In genomic region chr8:71527162-71527870, GRCm38 (mm10) we compare ENCODE assay signal across 15 mouse cellular contexts. TPM values are rescaled to one million over a fixed set of nuclear protein-coding genes. Genes with fewer than 3 reads are reported as not detected.
A peak's percentile ranks its signal among the peaks of the same experiment; 100 is the strongest.
DNase-seq lines count a peak whose midpoint lies in the region; ATAC-seq and TF ChIP-seq lines count a peak whose summit lies in the region.
"Had no signal": no experiment of that assay in that cellular context is flagged by ENCODE, and none has a peak within 500 bp of the region (broad histone marks: within the 10 kb centered on the region; RNA-seq: fewer than 3 reads in every experiment).

No protein-coding gene starts in this region.

- H3K4me2 ChIP-seq in lung, embryonic 14.5 days, result no peak overlapping the region
- peak overlapping the region; percentile 31 for H3K4me2 ChIP-seq in heart, embryonic 12.5 days
- H3K4me2 ChIP-seq: midbrain, embryonic 12.5 days had no signal

- H3K36me3 ChIP-seq in lung, embryonic 14.5 days (ENCODE audit: insufficient read depth), result no peaks in the 10 kb centered on the region
- no peaks in the 10 kb centered on the region for H3K36me3 ChIP-seq in heart, embryonic 12.5 days
- H3K36me3 ChIP-seq in macrophage (ENCODE audit: inconsistent target), result no peaks in the 10 kb centered on the region
- H3K36me3 ChIP-seq: midbrain, embryonic 12.5 days had no signal

- H3K27me3 ChIP-seq in lung, embryonic 14.5 days (ENCODE audit: insufficient read depth, low read length), result peaks cover 15% of the 10 kb centered on the region
- peaks cover 18% of the 10 kb centered on the region for H3K27me3 ChIP-seq in heart, embryonic 12.5 days (replicated peaks)

- H3K9ac ChIP-seq in lung, embryonic 14.5 days, result no peak overlapping the region
- H3K9ac ChIP-seq in heart, embryonic 12.5 days, result peak overlapping the region; percentile 48
- H3K9ac ChIP-seq: midbrain, embryonic 12.5 days had no signal

- H3K27ac ChIP-seq in gastrocnemius, adult 2 months, result peak overlapping the region; percentile 83
- peak overlapping the region; percentile 25 for H3K27ac ChIP-seq in lung, embryonic 14.5 days (ENCODE audit: low read depth)
- H3K27ac ChIP-seq in heart, embryonic 12.5 days (ENCODE audit: poor library complexity, severe bottlenecking), result peak overlapping the region; percentile 86
- peak overlapping the region; percentile 94 for H3K27ac ChIP-seq in macrophage
- H3K27ac ChIP-seq: midbrain, embryonic 12.5 days had no signal

- H3K9me3 ChIP-seq in lung, embryonic 14.5 days (ENCODE audit: low read depth, low read length), result no peaks in the 10 kb centered on the region
- no peaks in the 10 kb centered on the region for H3K9me3 ChIP-seq in heart, embryonic 12.5 days (replicated peaks)
- H3K9me3 ChIP-seq: midbrain, embryonic 12.5 days had no signal

- no peak for TF ChIP-seq CTCF in gastrocnemius, adult 2 months (IDR thresholded peaks at IDR 0.05)
- TF ChIP-seq CTCF in lung, embryonic 14.5 days (IDR thresholded peaks at IDR 0.05; ENCODE audit: low read depth), result no peak
- TF ChIP-seq CTCF in lung, adult 2 months (IDR thresholded peaks at IDR 0.05; ENCODE audit: insufficient read depth, low read length), result no peak

- no peak for ATAC-seq in lung, embryonic 14.5 days (ENCODE audit: insufficient read depth)
- no peak for ATAC-seq in heart, embryonic 12.5 days (ENCODE audit: insufficient number of reproducible peaks, low FRiP score)

- intact Hi-C loops in gastrocnemius, adult 2 months (cut with DNase I), result no loop called here
- intact Hi-C loops in gastrocnemius, postnatal 14 days (cut with DNase I; ENCODE audit: low total_unique reads), result no loop called here

- peaks cover 5% of the 10 kb centered on the region; the same call in 1 of the 2 replicates for H3K4me1 ChIP-seq in lung, embryonic 14.5 days (ENCODE audit: insufficient read depth)
- peaks cover 8% of the 10 kb centered on the region for H3K4me1 ChIP-seq in lung, adult 2 months (ENCODE audit: control insufficient read depth, insufficient read depth, low read length)
- H3K4me1 ChIP-seq in heart, embryonic 12.5 days (replicated peaks), result peaks cover 40% of the 10 kb centered on the region

- no peak for TF ChIP-seq POLR2A in lung, adult 2 months (IDR thresholded peaks at IDR 0.05; ENCODE audit: borderline replicate concordance, extremely low read depth, low read depth, low read length)

- no peak overlapping the region for H3K4me3 ChIP-seq in gastrocnemius, adult 2 months
- H3K4me3 ChIP-seq in lung, embryonic 14.5 days (ENCODE audit: low read depth, low read length), result no peak overlapping the region
- no peak overlapping the region for H3K4me3 ChIP-seq in lung, adult 2 months (replicated peaks; ENCODE audit: extremely low read depth, low read depth, low read length)
- H3K4me3 ChIP-seq in heart, embryonic 12.5 days, result no peak overlapping the region
- no peak overlapping the region for H3K4me3 ChIP-seq in macrophage (ENCODE audit: inconsistent target)
- H3K4me3 ChIP-seq: midbrain, embryonic 12.5 days had no signal

- no peaks in the 10 kb centered on the region for H3K79me2 ChIP-seq in macrophage (ENCODE audit: inconsistent target)

- DNase-seq in gastrocnemius, adult 2 months, result no peak
- no peak for DNase-seq in gastrocnemius, postnatal 14 days
- no peak for DNase-seq in lung, embryonic 14.5 days
- no peak for DNase-seq in lung, adult 2 months
- no peak for DNase-seq in natural killer cell, adult 2 months (ENCODE audit: low spot score in 2 of 2)
- DNase-seq in embryo, embryonic 10 days (ENCODE audit: low spot score), result no peak
- DNase-seq: adrenal gland, postnatal 14 days; B cell, adult 2 months; cerebellum, adult 18-20 months; thymus, postnatal 36 days had no signal

- 50% methylated on average over 3 of the region's 3 CpGs for WGBS in lung, embryonic 14.5 days
- 57% methylated on average over 3 of the region's 3 CpGs for WGBS in lung, adult 2 months
- WGBS in heart, embryonic 12.5 days, result 40% methylated on average over 3 of the region's 3 CpGs
- WGBS in macrophage (ENCODE audit: missing documents), result 69% methylated on average over 3 of the region's 3 CpGs

RNA-seq across cellular contexts. Expression of gene Ccdc194, which starts 1.8 kb away (rescaled TPM):
- not detected for total RNA-seq in gastrocnemius, adult 2 months (2021)
- total RNA-seq in gastrocnemius, postnatal 14 days (2021), result under 1 TPM in 1 of 2 experiments, not detected in 1; 0.33 TPM
- 1.0 TPM in 2 replicates for polyA plus RNA-seq in lung, embryonic 14.5 days (2014; fragmentation: Nextera tagmentation; extraction: Ambion mirVana)
- 0.42 and 0.49 TPM in 2 replicates for polyA plus RNA-seq in lung, adult 2 months (2012; rRNA removed)
- polyA plus RNA-seq in heart, embryonic 12.5 days (2016; fragmentation: Nextera tagmentation; extraction: Ambion mirVana), result 0.83 and 1.4 TPM in 2 replicates
- total RNA-seq in macrophage (2018; cell fraction: chromatin; rRNA removed), result 1 to 10 TPM in 13 of 26 experiments, under 1 TPM in 5, not detected in 8; 0.25 to 9.9 (median 5.7) TPM
- under 1 TPM in 14 of 26 experiments, not detected in 12; 0.05 to 0.75 (median 0.41) TPM for total RNA-seq in macrophage (2018; cell fraction: cytosol; rRNA removed)
- total RNA-seq in macrophage (2018; cell fraction: nucleus; rRNA removed), result 1 to 10 TPM in 14 of 26 experiments, under 1 TPM in 5, not detected in 7; 0.36 to 6.2 (median 3.3) TPM
- polyA plus RNA-seq in macrophage (2018), result 0.12 to 0.17 TPM in 2 of 3 replicates, not detected in the other
- total RNA-seq: adrenal gland, postnatal 14 days; left cerebral cortex, postnatal 25 days; neutrophil, adult 5-6 weeks had no signal

RNA-seq across cellular contexts. Expression of gene Bst2, which starts 9.9 kb away (rescaled TPM):
- total RNA-seq in gastrocnemius, adult 2 months (2021), result 1 to 10 TPM; 4.3 to 8.3 TPM
- 1 to 10 TPM; 8.6 to 9.3 TPM for total RNA-seq in gastrocnemius, postnatal 14 days (2021)
- polyA plus RNA-seq in lung, embryonic 14.5 days (2014; fragmentation: Nextera tagmentation; extraction: Ambion mirVana), result 15.0 and 16.6 TPM in 2 replicates
- 437 and 505 TPM in 2 replicates for polyA plus RNA-seq in lung, adult 2 months (2012; rRNA removed)
- polyA plus RNA-seq in heart, embryonic 12.5 days (2016; fragmentation: Nextera tagmentation; extraction: Ambion mirVana), result 25.6 and 28.8 TPM in 2 replicates
- 100 to 1,000 TPM in 14 of 26 experiments, 10 to 100 TPM in 12; 16.8 to 259 (median 148) TPM for total RNA-seq in macrophage (2018; cell fraction: chromatin; rRNA removed)
- 1,000 to 10,000 TPM in 13 of 26 experiments, 100 to 1,000 TPM in 13; 388 to 2,554 (median 1,070) TPM for total RNA-seq in macrophage (2018; cell fraction: cytosol; rRNA removed)
- total RNA-seq in macrophage (2018; cell fraction: nucleus; rRNA removed), result 1,000 to 10,000 TPM in 8 of 26 experiments, 100 to 1,000 TPM in 17, 10 to 100 TPM in 1; 94.8 to 1,428 (median 310) TPM
- polyA plus RNA-seq in macrophage (2018), result 155 to 1,074 TPM (median 938 TPM) in 3 replicates

RNA-seq across cellular contexts. Expression of gene Mvb12a, which starts 15.4 kb away (rescaled TPM):
- 10 to 100 TPM; 21.5 to 27.7 TPM for total RNA-seq in gastrocnemius, adult 2 months (2021)
- 10 to 100 TPM; 20.4 to 20.6 TPM for total RNA-seq in gastrocnemius, postnatal 14 days (2021)
- polyA plus RNA-seq in lung, embryonic 14.5 days (2014; fragmentation: Nextera tagmentation; extraction: Ambion mirVana), result 89.3 and 106 TPM in 2 replicates
- 131 and 132 TPM in 2 replicates for polyA plus RNA-seq in lung, adult 2 months (2012; rRNA removed)
- polyA plus RNA-seq in heart, embryonic 12.5 days (2016; fragmentation: Nextera tagmentation; extraction: Ambion mirVana), result 51.8 and 53.4 TPM in 2 replicates
- 100 to 1,000 TPM in 10 of 26 experiments, 10 to 100 TPM in 16; 13.0 to 161 (median 84.1) TPM for total RNA-seq in macrophage (2018; cell fraction: chromatin; rRNA removed)
- total RNA-seq in macrophage (2018; cell fraction: cytosol; rRNA removed), result 10 to 100 TPM; 49.1 to 87.5 (median 76.8) TPM
- total RNA-seq in macrophage (2018; cell fraction: nucleus; rRNA removed), result 100 to 1,000 TPM in 1 of 26 experiments, 10 to 100 TPM in 25; 19.3 to 101 (median 60.5) TPM
- polyA plus RNA-seq in macrophage (2018), result 30.1 to 92.7 TPM (median 76.2 TPM) in 3 replicates

RNA-seq across cellular contexts. Expression of gene Plvap, which starts 15.8 kb away (rescaled TPM):
- 10 to 100 TPM in 1 of 2 experiments, 1 to 10 TPM in 1; 9.3 to 11.6 TPM for total RNA-seq in gastrocnemius, adult 2 months (2021)
- 10 to 100 TPM in 1 of 2 experiments, 1 to 10 TPM in 1; 7.7 to 11.7 TPM for total RNA-seq in gastrocnemius, postnatal 14 days (2021)
- 123 and 135 TPM in 2 replicates for polyA plus RNA-seq in lung, embryonic 14.5 days (2014; fragmentation: Nextera tagmentation; extraction: Ambion mirVana)
- polyA plus RNA-seq in lung, adult 2 months (2012; rRNA removed), result 1,109 and 1,564 TPM in 2 replicates
- 184 and 202 TPM in 2 replicates for polyA plus RNA-seq in heart, embryonic 12.5 days (2016; fragmentation: Nextera tagmentation; extraction: Ambion mirVana)
- total RNA-seq in macrophage (2018; cell fraction: chromatin; rRNA removed), result not detected
- total RNA-seq in macrophage (2018; cell fraction: cytosol; rRNA removed), result under 1 TPM in 13 of 26 experiments, not detected in 13; 0.03 to 0.30 (median 0.09) TPM
- not detected for total RNA-seq in macrophage (2018; cell fraction: nucleus; rRNA removed)
- polyA plus RNA-seq in macrophage (2018), result 0.28 to 0.96 TPM in 2 of 3 replicates, not detected in the other
- total RNA-seq: neutrophil, adult 5-6 weeks had no signal

RNA-seq across cellular contexts. Expression of gene Tmem221, which starts 31.4 kb away (rescaled TPM):
- total RNA-seq in gastrocnemius, adult 2 months (2021), result not detected
- total RNA-seq in gastrocnemius, postnatal 14 days (2021), result under 1 TPM in 1 of 2 experiments, not detected in 1; 0.21 TPM
- polyA plus RNA-seq in lung, embryonic 14.5 days (2014; fragmentation: Nextera tagmentation; extraction: Ambion mirVana), result 1.9 and 3.2 TPM in 2 replicates
- 18.5 and 25.2 TPM in 2 replicates for polyA plus RNA-seq in lung, adult 2 months (2012; rRNA removed)
- polyA plus RNA-seq in heart, embryonic 12.5 days (2016; fragmentation: Nextera tagmentation; extraction: Ambion mirVana), result 0.28 and 0.58 TPM in 2 replicates
- total RNA-seq in macrophage (2018; cell fraction: chromatin; rRNA removed), result 1 to 10 TPM in 10 of 26 experiments, under 1 TPM in 9, not detected in 7; 0.58 to 2.4 (median 1.0) TPM
- 10 to 100 TPM in 4 of 26 experiments, 1 to 10 TPM in 22; 5.0 to 13.4 (median 8.5) TPM for total RNA-seq in macrophage (2018; cell fraction: cytosol; rRNA removed)
- 10 to 100 TPM in 3 of 26 experiments, 1 to 10 TPM in 23; 1.8 to 11.6 (median 6.1) TPM for total RNA-seq in macrophage (2018; cell fraction: nucleus; rRNA removed)
- 3.2 to 9.9 TPM (median 8.7 TPM) in 3 replicates for polyA plus RNA-seq in macrophage (2018)

Comparison
In these comparisons a context has a peak if more than half of its experiments do, and no peak if none do; other contexts are left out.
1. H3K27ac ChIP-seq: peak in every context shown above with its lines; median percentile 94 in macrophage; 86 in heart, embryonic 12.5 days; 83 in gastrocnemius, adult 2 months; 25 in lung, embryonic 14.5 days.